Mouse (Mus musculus) lung, adult 2 months (tissue): ENCODE data around the gene Slc51a.

ENCODE experiments used
- CTCF ChIP-seq: fragments of 200-500 bp; IDR thresholded peaks from 2 replicates; pipeline ENCODE4 v1.5.1; 2011; ENCODE audit warnings: mild to moderate bottlenecking, low read length, control low read depth; ENCODE audit not compliant: insufficient read depth
- POLR2A ChIP-seq: fragments of 200-500 bp; IDR thresholded peaks from 2 replicates; pipeline ENCODE4 v1.6.1; 2011; ENCODE audit warnings: low read depth, mild to moderate bottlenecking, control low read depth, low read length, borderline replicate concordance; ENCODE audit errors: extremely low read depth

GRCm38 (mm10) chr16:32454646-32455045, 33.0 kb downstream of the Slc51a start:
- no peak for TF ChIP-seq CTCF
- TF ChIP-seq POLR2A = no peak
